ENCODE assay signal across 25 mouse cellular contexts in the genomic region with DNA sequence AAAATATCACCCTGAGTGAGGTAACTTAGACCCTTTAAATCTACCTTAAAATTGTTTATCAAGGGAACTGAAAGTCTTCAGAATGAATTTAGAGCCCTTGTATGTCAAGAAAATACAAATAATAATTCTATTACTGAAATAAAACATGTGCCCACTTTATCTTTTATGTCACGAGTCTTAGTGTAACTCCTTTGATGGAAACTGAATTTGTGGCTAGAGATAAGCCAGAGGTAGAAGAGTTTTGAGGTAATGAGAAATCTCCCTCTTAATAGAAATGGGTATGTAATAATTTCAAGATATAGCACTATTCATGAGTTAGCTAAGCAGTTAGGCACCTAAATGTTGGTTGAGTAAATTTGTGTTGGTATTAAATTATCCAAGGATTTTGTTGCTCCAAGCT.
"Had no signal": no experiment of that assay in that cellular context is flagged by ENCODE, and none has a peak within 500 bp of the region (broad histone marks: within the 10 kb centered on the region; RNA-seq: fewer than 3 reads in every experiment).

No protein-coding gene starts in this region.

- H3K4me3 ChIP-seq: embryonic facial prominence, embryonic 10.5 days; embryonic facial prominence, embryonic 12.5 days; embryonic facial prominence, embryonic 13.5 days; embryonic facial prominence, embryonic 15.5 days; erythroblast, embryonic 14.5 days; forebrain, embryonic 10.5 days; forebrain, embryonic 12.5 days; forebrain, embryonic 13.5 days; forebrain, embryonic 15.5 days; gastrocnemius, adult 2 months; heart, adult 2 months had no signal

- H3K4me1 ChIP-seq: embryonic facial prominence, embryonic 10.5 days; embryonic facial prominence, embryonic 12.5 days; embryonic facial prominence, embryonic 13.5 days; embryonic facial prominence, embryonic 15.5 days; forebrain, embryonic 10.5 days; forebrain, embryonic 12.5 days; forebrain, embryonic 13.5 days; forebrain, embryonic 15.5 days had no signal

- DNase-seq: cerebellum, adult 9-10 months; cerebellum, adult 9-11 months; cerebellum, postnatal 10 days; cerebellum, postnatal 14 days; cerebellum, postnatal 25 days; cerebellum, postnatal 36 days; embryo, embryonic 11 days; forebrain, postnatal 0 days; gastrocnemius, adult 2 months; gastrocnemius, postnatal 10 days; gastrocnemius, postnatal 14 days; gastrocnemius, postnatal 25 days; gastrocnemius, postnatal 36 days; heart, adult 11 months; heart, adult 18-20 months; heart, adult 2 months had no signal

- H3K27me3 ChIP-seq: embryonic facial prominence, embryonic 12.5 days; embryonic facial prominence, embryonic 13.5 days; embryonic facial prominence, embryonic 15.5 days; forebrain, embryonic 12.5 days; forebrain, embryonic 13.5 days; forebrain, embryonic 15.5 days had no signal

- H3K9ac ChIP-seq: embryonic facial prominence, embryonic 12.5 days; embryonic facial prominence, embryonic 13.5 days; embryonic facial prominence, embryonic 15.5 days; forebrain, embryonic 12.5 days; forebrain, embryonic 13.5 days; forebrain, embryonic 15.5 days; forebrain, postnatal 0 days had no signal

- H3K36me3 ChIP-seq: embryonic facial prominence, embryonic 10.5 days; embryonic facial prominence, embryonic 12.5 days; embryonic facial prominence, embryonic 13.5 days; embryonic facial prominence, embryonic 15.5 days; forebrain, embryonic 10.5 days; forebrain, embryonic 12.5 days; forebrain, embryonic 15.5 days had no signal

- H3K9me3 ChIP-seq: embryonic facial prominence, embryonic 10.5 days; embryonic facial prominence, embryonic 12.5 days; embryonic facial prominence, embryonic 13.5 days; embryonic facial prominence, embryonic 15.5 days; forebrain, embryonic 10.5 days; forebrain, embryonic 12.5 days; forebrain, embryonic 13.5 days; forebrain, embryonic 15.5 days had no signal

- H3K27ac ChIP-seq: embryonic facial prominence, embryonic 10.5 days; embryonic facial prominence, embryonic 12.5 days; embryonic facial prominence, embryonic 13.5 days; embryonic facial prominence, embryonic 15.5 days; forebrain, embryonic 10.5 days; forebrain, embryonic 12.5 days; forebrain, embryonic 13.5 days; forebrain, embryonic 15.5 days; gastrocnemius, adult 2 months had no signal
